Mouse (Mus musculus) heart, adult 2 months (tissue): Measurements from ENCODE around the gene Ptprh.

Experiments
- CTCF ChIP-seq: fragments of 200-600 bp; IDR thresholded peaks from 2 replicates; pipeline ENCODE4 v1.8.1; 2022; ENCODE audit warnings: antibody characterized with exemption, mild to moderate bottlenecking, moderate library complexity
- EP300 ChIP-seq: fragments of 200-500 bp; IDR thresholded peaks from 2 replicates; pipeline ENCODE4 v1.6.1; 2011; ENCODE audit warnings: low read depth, low read length, control low read depth; ENCODE audit not compliant: insufficient read depth
- POLR2A ChIP-seq: fragments of 200-500 bp; IDR thresholded peaks from 2 replicates; pipeline ENCODE4 v1.6.1; 2011; ENCODE audit warnings: mild to moderate bottlenecking, low read depth, low read length, control low read depth; ENCODE audit not compliant: insufficient read depth

- TF ChIP-seq CTCF (no peak), POLR2A (no peak), EP300 (no peak)
Measured at GRCm38 (mm10) chr7:4625928-4626327, 22.1 kb upstream of the Ptprh start.
